Mouse (Mus musculus): ENCODE measurements around the gene Gm28048. TPM values are rescaled to one million over a fixed set of nuclear protein-coding genes. Genes with fewer than 3 reads are reported as not detected.

Gene Gm28048
- total RNA-seq, 2 experiments from 2014 or later, result 1.7 to 2.3 TPM

DNA sequence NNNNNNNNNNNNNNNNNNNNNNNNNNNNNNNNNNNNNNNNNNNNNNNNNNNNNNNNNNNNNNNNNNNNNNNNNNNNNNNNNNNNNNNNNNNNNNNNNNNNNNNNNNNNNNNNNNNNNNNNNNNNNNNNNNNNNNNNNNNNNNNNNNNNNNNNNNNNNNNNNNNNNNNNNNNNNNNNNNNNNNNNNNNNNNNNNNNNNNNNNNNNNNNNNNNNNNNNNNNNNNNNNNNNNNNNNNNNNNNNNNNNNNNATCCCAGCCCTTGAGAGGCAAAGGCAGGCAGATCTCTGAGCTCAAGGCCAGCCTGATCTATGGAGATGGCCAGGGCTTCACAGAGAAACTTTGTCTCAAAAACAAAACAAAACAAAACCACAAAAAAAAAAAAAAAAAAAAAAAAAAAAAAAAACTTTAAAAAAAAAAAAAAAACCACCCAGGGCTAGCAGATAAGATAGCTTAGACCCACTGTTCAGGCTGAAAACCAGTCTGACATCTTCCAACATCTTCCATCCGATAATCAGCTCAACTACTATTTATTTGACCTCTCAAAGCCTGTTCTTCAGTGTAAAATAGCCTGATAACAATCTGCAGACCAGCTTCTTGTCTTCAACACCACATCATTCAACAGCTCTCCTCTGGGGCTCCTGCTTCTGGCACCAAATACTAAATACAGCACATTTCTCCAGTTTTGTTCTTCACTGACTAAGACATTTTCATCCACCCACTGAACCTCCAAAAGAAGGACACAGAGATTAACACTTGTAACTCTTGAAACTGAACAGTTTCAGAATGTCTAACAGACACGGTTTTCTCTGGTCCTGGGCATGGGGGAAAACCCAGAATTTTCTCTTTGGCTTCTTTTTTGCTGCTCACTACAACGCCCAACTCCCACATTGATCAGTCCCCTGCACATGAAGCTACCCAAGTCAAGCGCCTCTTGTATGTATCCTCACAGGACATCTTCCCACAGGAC is 136.9 kb downstream of the Gm28048 start:
- DNase-seq (ENCODE audit: low spot score), result peak; percentile 21

DNA sequence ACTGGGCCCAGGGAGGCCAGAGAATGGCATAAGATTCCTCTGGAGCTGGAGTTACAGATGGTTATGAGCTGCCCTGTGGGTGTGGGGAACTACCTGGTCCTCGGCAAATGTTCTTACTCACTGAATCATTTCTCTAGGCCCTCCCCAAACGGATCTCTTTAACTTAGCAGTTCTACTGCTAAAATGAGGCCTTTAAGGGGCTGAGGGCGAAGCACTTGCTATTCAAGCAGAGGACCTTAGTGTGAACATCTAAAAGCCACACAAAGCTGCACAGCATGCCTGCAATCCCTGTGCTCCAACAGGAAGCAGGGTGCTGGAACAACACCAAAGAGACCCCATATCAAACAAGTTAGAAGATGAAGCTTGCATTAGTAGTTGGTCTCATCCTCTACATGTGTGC is 142.4 kb downstream of the Gm28048 start:
- DNase-seq (ENCODE audit: low spot score), result no peak

- DNase-seq (ENCODE audit: low spot score), result no peak
These were observed 143.5 kb downstream of the Gm28048 start for GRCm38 (mm10) chr11:22838361-22838760.

DNA sequence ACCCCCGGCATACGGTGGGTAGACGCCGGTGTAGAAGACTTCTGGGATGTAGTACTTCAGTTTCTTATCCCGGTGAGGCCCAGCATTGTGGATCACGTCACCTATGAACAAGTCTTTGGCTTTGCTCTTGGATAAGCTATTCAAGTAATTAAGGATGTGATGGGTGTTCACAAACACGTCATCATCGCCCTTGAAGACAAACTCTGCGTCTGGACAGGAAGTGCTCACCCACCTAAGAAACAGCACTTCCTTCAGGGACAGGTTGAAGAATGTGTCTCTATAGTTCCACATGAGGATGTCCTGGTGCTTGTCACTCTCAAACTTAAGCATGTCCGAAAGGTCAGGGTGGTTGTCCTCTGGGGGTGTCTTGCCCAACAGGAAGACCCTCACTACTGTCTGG is 145.6 kb downstream of the Gm28048 start:
- no peak for DNase-seq (ENCODE audit: low spot score)

DNA sequence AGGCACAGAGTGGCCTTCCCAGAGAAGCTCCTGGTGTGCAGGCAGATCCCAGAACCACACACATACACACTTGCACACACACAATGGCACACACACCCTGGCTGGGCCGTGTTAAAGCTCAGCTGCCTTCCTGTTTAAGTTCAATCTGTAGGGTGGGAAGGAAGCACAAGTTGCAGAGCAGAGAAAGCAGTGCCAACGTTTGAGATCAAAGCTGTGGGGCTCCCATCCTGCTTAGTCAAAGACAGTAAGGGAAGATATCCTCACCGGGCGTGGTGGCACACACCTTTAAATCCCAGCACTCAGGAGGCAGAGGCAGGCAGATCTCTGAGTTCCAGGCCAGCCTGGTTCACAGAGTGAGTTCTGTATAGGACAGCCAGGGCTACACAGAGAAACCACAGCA is 149.3 kb downstream of the Gm28048 start:
- no peak for DNase-seq (ENCODE audit: low spot score)

DNA sequence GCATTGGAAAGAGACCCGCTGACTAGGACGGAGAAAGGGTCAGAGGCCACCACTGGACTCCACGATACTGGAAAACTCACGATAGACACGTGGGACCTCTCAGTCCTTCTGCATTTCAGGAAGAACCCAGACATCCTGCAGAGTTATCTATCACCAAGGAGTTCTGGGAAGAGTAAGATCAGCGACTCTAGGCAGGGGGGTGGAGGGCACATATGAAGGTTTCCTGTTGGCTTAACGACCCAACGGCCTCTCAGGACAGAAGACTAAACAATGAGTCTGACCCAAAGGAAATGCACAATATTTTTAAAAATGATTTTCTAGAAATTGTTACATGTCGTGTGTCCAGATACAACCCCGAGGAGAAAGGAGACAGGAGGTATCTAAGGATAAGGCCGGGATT is 150.0 kb downstream of the Gm28048 start:
- no peak for DNase-seq (ENCODE audit: low spot score)

GRCm38 (mm10) chr11:22830684-22831083 is 151.2 kb downstream of the Gm28048 start:
- DNase-seq (ENCODE audit: low spot score), result no peak

DNA sequence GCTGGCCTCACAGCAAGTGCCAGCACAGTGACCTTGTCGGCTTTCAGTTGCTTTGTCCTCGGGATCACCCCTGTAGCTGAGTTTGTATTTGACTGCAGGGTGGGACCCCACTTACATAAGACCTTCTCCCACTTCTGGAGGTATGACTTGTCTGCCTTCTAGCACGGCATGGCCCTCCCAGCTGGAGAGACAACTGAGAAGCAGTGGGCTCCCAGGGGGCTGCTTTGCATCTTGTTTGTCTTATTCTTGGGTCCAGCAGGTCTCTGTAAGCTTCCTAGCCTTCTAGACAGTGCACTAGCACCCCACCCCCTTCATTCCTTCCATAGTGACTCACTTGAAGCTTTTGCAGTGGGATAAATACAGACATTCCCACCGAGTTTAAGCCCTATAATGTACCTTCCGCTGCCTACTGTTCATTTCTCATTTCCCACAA is 151.7 kb downstream of the Gm28048 start:
- DNase-seq (ENCODE audit: low spot score), result no peak

GRCm38 (mm10) chr11:22828988-22829632 is 152.8 kb downstream of the Gm28048 start:
- no peak for DNase-seq (ENCODE audit: low spot score)

DNA sequence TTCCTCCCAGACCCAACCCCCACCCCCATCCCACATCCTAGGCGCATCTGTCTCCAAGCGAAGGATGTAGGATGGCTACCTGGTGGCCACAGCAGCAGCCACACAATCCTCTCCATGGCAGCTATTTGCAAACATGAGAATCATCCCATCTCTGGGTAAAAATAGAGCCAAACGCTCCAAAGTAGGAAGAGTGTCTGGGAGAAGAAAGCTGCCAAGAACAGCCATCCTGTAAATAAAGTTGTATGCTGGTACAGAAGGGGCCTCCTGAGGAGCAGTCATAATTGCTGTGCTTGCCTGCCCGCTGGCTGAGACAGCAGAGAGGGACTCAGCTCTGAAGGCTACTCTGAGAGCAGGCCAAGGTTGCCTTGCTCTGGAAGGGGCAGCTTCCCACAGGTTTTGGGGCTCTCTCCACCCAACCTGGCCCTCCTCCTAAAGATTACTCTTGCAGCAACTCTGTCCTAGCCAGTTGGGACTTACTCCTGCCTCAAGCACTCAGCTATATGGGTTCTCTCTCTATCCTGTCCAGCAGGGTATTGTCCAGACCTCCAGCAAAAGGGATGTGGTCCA is 154.3 kb downstream of the Gm28048 start:
- DNase-seq (ENCODE audit: low spot score), result no peak

DNA sequence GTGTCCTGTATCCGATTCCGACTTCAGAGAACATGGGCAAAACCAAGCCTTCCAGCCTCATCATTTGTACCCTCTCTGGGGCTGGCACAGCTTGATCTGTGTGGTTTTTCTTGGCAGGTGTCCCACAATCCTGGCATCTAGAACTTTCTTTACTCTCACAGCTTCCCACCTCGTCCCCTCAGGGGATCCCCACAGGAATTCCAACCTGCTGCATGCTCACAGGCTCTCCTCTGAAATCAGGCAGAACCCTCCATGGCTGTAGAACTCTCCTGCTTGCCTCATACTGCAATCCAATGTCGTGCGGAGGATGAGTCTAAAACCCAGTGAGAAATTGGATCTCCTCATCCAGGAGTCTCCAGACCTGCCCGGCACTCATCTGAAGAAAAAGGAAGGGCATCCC is 155.2 kb downstream of the Gm28048 start:
- no peak for DNase-seq (ENCODE audit: low spot score)

- no peak for DNase-seq (ENCODE audit: low spot score)
These were observed 155.8 kb downstream of the Gm28048 start for GRCm38 (mm10) chr11:22826051-22826450.

GRCm38 (mm10) chr11:22825548-22825947 is 156.3 kb downstream of the Gm28048 start:
- no peak for DNase-seq (ENCODE audit: low spot score)

GRCm38 (mm10) chr11:22824049-22824705 is 157.7 kb downstream of the Gm28048 start:
- DNase-seq (ENCODE audit: low spot score), result no peak

GRCm38 (mm10) chr11:22821243-22821642 is 160.6 kb downstream of the Gm28048 start:
- DNase-seq (ENCODE audit: low spot score), result no peak

DNA sequence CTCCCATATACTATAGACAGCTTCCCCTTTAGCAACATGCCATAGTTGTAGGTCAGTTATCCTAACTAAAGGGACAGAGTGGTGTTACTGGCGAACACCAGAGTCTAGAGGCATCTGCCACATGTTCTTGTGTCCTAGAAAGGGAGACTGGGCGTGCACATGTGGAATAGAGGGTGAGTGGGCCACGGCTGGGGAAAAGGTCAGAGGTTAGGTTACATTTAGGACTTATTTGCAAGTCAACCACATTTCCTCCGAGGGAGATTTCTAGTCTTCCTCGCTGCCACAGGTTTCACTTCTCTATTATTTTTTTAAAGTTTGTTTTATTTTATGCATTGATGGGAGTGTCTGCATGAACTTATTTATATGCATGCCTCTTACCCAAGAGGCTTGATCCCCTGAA is 163.5 kb downstream of the Gm28048 start:
- DNase-seq (ENCODE audit: low spot score), result no peak

DNA sequence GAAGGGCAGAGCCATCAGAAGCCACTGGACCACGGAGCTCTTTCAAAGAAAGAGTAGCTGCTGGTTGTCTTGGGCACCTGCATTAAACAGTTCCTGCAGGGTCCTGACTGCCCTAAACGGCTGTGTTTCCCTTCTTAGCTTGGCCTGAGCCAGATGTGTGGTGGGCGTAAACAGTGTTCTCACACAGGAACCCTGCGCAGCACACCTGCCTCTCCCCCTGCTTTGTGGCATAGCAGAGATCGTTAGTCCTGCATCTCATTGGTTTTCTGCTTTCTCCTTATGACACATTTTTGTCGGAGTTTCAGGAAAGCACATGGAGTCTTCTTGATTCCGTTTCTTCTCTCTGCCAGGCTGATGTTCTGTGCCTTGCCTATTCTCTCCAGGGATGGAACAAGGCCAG is 166.0 kb downstream of the Gm28048 start:
- no peak for DNase-seq (ENCODE audit: low spot score)

GRCm38 (mm10) chr11:22815143-22815542 is 166.7 kb downstream of the Gm28048 start:
- no peak for DNase-seq (ENCODE audit: low spot score)

DNA sequence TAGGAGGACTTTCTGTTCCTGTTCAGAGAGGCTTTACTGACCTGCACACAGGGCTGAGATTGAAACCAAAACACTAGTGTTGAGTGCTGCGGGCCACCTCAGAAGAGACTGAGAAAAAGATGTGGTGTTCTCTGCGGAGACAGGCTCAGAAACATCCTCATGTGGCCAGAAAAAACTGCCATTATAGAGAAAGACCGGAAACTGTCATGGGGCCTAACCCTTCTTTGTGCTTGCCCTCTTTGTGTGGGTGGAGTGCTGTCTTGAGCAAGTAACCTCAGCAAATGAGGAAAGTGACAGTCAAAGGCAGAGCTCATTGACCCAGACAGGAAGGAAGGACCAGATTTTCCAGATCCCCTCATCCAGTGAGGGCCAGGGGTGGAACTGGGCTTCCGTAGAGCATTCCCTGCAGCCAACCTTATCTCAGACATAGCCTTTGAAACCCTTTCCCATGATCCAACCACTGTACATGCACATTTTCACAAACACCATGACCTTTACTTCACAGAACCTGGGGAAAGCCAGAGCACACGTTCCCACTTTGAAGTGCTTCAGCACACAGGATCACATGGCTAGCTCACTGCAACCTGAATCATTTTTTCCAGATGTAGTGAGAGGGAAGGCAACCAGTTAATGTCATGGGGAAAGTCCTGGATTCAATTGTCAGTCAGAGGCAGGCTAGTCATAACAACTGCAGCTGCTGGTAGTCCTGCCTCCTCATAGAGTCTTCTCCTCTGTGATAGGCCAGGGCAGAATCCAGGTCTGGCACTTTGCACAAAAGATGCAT is 167.8 kb downstream of the Gm28048 start:
- no peak for DNase-seq (ENCODE audit: low spot score)

DNA sequence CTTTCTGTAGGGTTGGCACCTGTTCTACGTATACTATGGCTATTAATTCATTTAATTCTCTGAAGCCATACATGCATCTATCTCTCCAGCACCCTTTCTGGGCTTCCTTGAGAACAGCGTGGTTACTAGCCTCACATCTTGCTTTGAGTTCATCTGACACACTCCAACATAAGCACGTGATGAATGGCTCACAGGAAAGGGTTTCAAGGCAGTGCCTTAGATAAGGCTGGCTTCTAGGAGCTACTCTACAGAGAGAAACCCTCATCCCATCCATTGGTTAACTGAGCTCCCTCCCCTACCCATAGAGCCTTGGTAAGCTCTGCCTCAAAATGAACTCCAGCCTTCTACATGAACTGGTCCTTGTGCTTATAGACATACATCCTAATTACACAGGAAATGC is 168.5 kb downstream of the Gm28048 start:
- DNase-seq (ENCODE audit: low spot score), result no peak

GRCm38 (mm10) chr11:22811413-22811812 is 170.5 kb downstream of the Gm28048 start:
- no peak for DNase-seq (ENCODE audit: low spot score)

Data from gastrocnemius, adult 18-20 months (tissue).